Mouse (Mus musculus) lung, embryonic 15.5 days (tissue): Measurements from ENCODE around the gene Rinl. TPM values are rescaled to one million over a fixed set of nuclear protein-coding genes. Genes with fewer than 3 reads are reported as not detected.
A peak's percentile ranks its signal among the peaks of the same experiment; 100 is the strongest.

ENCODE experiments used
- ATAC-seq: fragments of 200-750 bp; cut with Nextera tagmentation; 2 replicates; pipeline ENCODE4 v1.8.0; 2017; ENCODE audit warnings: moderate number of reproducible peaks, borderline replicate concordance; ENCODE audit not compliant: low FRiP score, low TSS enrichment; ENCODE audit errors: extremely low read depth
- H3K27ac ChIP-seq: fragments of 300-500 bp; sonication (generic); 2 replicates; pipeline ENCODE4 v1.5.1; 2015; ENCODE audit warnings: moderate library complexity, mild to moderate bottlenecking, inconsistent platforms
- H3K27me3 ChIP-seq: fragments of 300-500 bp; sonication (generic); 2 replicates; pipeline ENCODE4 v1.6.1; 2015; ENCODE audit warnings: inconsistent platforms
- H3K36me3 ChIP-seq: fragments of 300-500 bp; sonication (generic); 2 replicates; pipeline ENCODE4 v1.6.1; 2015; ENCODE audit warnings: inconsistent platforms
- H3K4me1 ChIP-seq: fragments of 300-500 bp; sonication (generic); 2 replicates; pipeline ENCODE4 v1.6.1; 2015; ENCODE audit warnings: inconsistent platforms
- H3K4me2 ChIP-seq: fragments of 300-500 bp; sonication (generic); 2 replicates; pipeline ENCODE4 v1.6.1; 2015; ENCODE audit warnings: inconsistent platforms, mild to moderate bottlenecking, moderate library complexity
- H3K4me3 ChIP-seq: fragments of 300-500 bp; sonication (generic); 2 replicates; pipeline ENCODE4 v1.5.1; 2015; ENCODE audit warnings: mild to moderate bottlenecking, inconsistent platforms
- H3K9ac ChIP-seq: fragments of 300-500 bp; sonication (generic); 2 replicates; pipeline ENCODE4 v1.6.1; 2015; ENCODE audit warnings: inconsistent platforms
- H3K9me3 ChIP-seq: fragments of 300-500 bp; sonication (generic); 2 replicates; pipeline ENCODE4 v1.6.1; 2016; ENCODE audit warnings: inconsistent platforms
- WGBS: fragments of 180-500 bp; shearing (Covaris S2); methylation state at CpG from one replicate; pipeline ENCODE4 v1.1.7; 2015; 5-methylcytosine and 5-hydroxymethylcytosine counted together
- polyA plus RNA-seq: library from polyadenylated mRNA; unstranded; fragments of >200 nt; fragmentation: Nextera tagmentation; extraction: Ambion mirVana; gene quantifications from 2 replicates; pipeline ENCODE4 v1.2.1, GENCODE M21; 2015

The Rinl gene
- polyA plus RNA-seq, 1 experiment from 2014 or later = 8.8 TPM

DNA sequence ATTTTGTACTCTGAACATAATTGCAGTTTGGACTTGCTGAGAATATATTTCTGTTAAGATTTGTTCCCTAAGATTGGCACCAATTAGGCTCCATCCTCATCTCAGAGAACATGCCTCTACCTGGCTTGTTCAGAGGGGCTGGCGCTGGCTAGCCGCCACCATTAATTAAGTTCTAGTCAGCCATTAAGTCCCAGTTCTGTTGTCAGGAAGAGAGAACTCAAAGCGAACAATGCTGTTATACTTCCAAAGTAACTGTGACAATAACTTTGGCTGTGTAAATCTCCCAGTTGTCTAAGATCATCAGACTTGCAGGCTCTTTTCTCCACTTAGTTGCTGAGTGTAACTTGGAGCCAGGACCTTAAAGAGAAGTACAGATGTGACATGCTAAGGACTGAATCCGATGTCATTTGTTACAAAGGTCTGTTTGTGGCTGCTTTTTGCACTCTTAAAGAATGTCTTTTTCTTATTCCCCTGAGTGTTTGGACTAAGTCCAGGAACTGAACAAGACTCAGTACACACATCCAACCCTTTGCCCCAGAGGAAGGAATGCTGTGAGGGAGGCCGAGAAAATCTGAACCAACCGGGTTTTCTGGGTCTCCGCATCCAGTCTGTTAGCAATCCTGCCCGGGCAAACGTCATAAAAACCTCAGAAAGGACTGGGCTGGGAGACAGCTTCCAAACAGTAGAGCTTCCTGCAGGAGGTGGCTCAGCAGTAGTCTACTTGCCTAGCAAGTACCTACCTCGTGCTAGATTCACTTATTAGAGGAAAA is 13.3 kb downstream of the Rinl start:
- no peaks in the 10 kb centered on the region for H3K27me3 ChIP-seq
- H3K9me3 ChIP-seq = no peaks in the 10 kb centered on the region
- H3K4me3 ChIP-seq = no peak overlapping the region
- no peaks in the 10 kb centered on the region for H3K36me3 ChIP-seq
- H3K4me2 ChIP-seq = peak overlapping the region; percentile 39
- 13% methylated on average over 10 of the region's 10 CpGs for WGBS
- H3K4me1 ChIP-seq = peaks cover 43% of the 10 kb centered on the region
- 0 out of 2 replicates have a peak overlapping the region, but pooled peaks have one; percentile 7 for H3K9ac ChIP-seq
- ATAC-seq = peak; percentile 79; the same call in 1 of the 2 replicates
- peak overlapping the region; percentile 97 for H3K27ac ChIP-seq

GRCm38 (mm10) chr7:28802846-28803588 is 14.2 kb downstream of the Rinl start:
- Histone ChIP-seq H3K27me3 (no peaks in the 10 kb centered on the region), H3K4me3 (no peak overlapping the region), H3K9me3 (no peaks in the 10 kb centered on the region), H3K36me3 (no peaks in the 10 kb centered on the region), H3K9ac (0 out of 2 replicates have a peak overlapping the region, but pooled peaks have one; percentile 7), H3K4me2 (peak overlapping the region; percentile 39), H3K27ac (peak overlapping the region; percentile 97), H3K4me1 (peaks cover 49% of the 10 kb centered on the region)
- ATAC-seq = peak; percentile 64
- WGBS = 9% methylated on average over 10 of the region's 10 CpGs

GRCm38 (mm10) chr7:28803756-28804155 is 15.0 kb downstream of the Rinl start:
- Histone ChIP-seq H3K4me2 (peak overlapping the region; percentile 39; the same call in 1 of the 2 replicates), H3K4me1 (peaks cover 53% of the 10 kb centered on the region), H3K9ac (no peak overlapping the region), H3K4me3 (no peak overlapping the region), H3K36me3 (no peaks in the 10 kb centered on the region), H3K27ac (peak overlapping the region; percentile 97), H3K27me3 (no peaks in the 10 kb centered on the region), H3K9me3 (no peaks in the 10 kb centered on the region)
- WGBS = 28% methylated on average over 4 of the region's 4 CpGs
- ATAC-seq = no peak

DNA sequence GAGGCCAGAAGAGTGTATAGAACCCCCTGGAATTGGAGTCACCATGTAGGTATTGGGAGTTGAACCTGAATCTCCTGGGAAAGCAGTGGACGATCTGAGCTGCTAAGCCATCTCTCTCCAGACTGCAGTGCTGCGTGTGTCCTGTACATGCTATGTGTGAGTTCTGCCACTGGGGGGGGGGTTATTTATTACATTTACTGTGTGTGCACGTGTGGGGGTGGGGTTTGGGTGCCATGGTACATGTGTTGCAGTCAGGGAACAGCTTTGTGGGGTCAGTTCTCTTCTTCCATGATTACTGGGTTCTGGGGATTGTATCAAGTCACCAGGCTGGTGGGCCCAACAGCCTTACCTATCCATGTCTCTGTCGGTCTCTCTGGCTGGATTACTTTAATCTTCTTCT is 18.1 kb downstream of the Rinl start:
- ATAC-seq = no peak
- 66% methylated on average over 4 of the region's 4 CpGs for WGBS
- Histone ChIP-seq H3K27ac (no peak overlapping the region), H3K9me3 (no peaks in the 10 kb centered on the region), H3K36me3 (peaks cover under 1% of the 10 kb centered on the region; the same call in 1 of the 2 replicates), H3K4me1 (peaks cover 43% of the 10 kb centered on the region), H3K4me3 (no peak overlapping the region), H3K9ac (no peak overlapping the region), H3K4me2 (no peak overlapping the region), H3K27me3 (no peaks in the 10 kb centered on the region)

DNA sequence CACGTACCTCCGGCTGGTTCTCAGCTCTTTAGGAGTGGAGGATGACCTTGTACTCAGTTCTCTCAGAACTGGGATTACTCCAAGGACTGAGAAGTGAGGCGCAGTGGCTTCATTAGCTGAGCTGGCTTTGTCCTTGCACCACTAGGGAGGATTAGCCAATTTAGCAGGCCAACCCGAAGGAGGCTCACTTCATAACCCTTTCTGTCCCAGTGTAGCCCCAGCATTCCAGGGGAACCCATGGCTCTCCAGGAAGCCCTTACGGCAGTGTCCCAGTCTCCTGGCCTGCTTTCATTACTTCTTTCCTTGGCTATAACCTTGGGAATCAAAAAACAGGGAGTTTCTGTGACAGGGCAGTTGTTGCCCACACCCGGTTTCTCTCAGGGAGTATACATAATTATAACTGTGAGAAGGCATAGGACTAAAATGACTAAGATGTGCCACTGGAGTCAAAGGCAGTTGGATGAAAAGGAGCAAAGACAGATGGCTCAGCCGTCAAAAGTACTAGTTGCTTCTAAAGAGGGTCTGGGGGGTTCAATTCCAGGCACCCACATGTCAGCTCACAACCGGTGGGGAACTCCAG is 19.0 kb downstream of the Rinl start:
- 34% methylated on average over 8 of the region's 8 CpGs for WGBS
- Histone ChIP-seq H3K4me1 (peaks cover 43% of the 10 kb centered on the region), H3K27me3 (no peaks in the 10 kb centered on the region), H3K4me2 (peak overlapping the region; percentile 86), H3K4me3 (peak overlapping the region; percentile 89), H3K9ac (peak overlapping the region; percentile 91), H3K27ac (peak overlapping the region; percentile 100), H3K36me3 (peaks cover 9% of the 10 kb centered on the region), H3K9me3 (no peaks in the 10 kb centered on the region)
- ATAC-seq = no peak

- Histone ChIP-seq H3K4me2 (peak within 1 kb of the TSS; percentile 86), H3K9me3 (no peaks in the 10 kb centered on the region), H3K9ac (peak within 1 kb of the TSS; percentile 91), H3K27ac (peak within 1 kb of the TSS; percentile 100), H3K4me1 (peaks cover 43% of the 10 kb centered on the region), H3K36me3 (peaks cover 16% of the 10 kb centered on the region), H3K4me3 (peak within 1 kb of the TSS; percentile 89), H3K27me3 (no peaks in the 10 kb centered on the region)
- 1% methylated on average over 35 of the region's 35 CpGs for WGBS
- ATAC-seq = peak; percentile 16
Measured at GRCm38 (mm10) chr7:28808221-28808941, 19.6 kb downstream of the Rinl start, which contains the start of gene Hnrnpl. TSS of gene Hnrnpl (plus strand) at chr7:28808541.

- Histone ChIP-seq H3K4me3 (peak overlapping the region; percentile 89), H3K27ac (peak overlapping the region; percentile 100), H3K36me3 (peaks cover 22% of the 10 kb centered on the region), H3K27me3 (no peaks in the 10 kb centered on the region), H3K9ac (peak overlapping the region; percentile 91), H3K4me1 (peaks cover 43% of the 10 kb centered on the region), H3K4me2 (peak overlapping the region; percentile 86), H3K9me3 (no peaks in the 10 kb centered on the region)
- 0% methylated on average over 32 of the region's 32 CpGs for WGBS
- ATAC-seq = peak; percentile 74
Measured at GRCm38 (mm10) chr7:28808957-28809393, 20.2 kb downstream of the Rinl start.

GRCm38 (mm10) chr7:28809401-28810089 is 20.8 kb downstream of the Rinl start:
- WGBS = under 1% methylated on average over 35 of the region's 35 CpGs
- ATAC-seq = 0 out of 2 replicates have a peak, but pooled peaks have one; percentile 4
- H3K9me3 ChIP-seq = no peaks in the 10 kb centered on the region
- peak overlapping the region; percentile 86 for H3K4me2 ChIP-seq
- peaks cover 27% of the 10 kb centered on the region for H3K36me3 ChIP-seq
- peak overlapping the region; percentile 100 for H3K27ac ChIP-seq
- H3K4me3 ChIP-seq = peak overlapping the region; percentile 89
- no peaks in the 10 kb centered on the region for H3K27me3 ChIP-seq
- peaks cover 41% of the 10 kb centered on the region for H3K4me1 ChIP-seq
- H3K9ac ChIP-seq = peak overlapping the region; percentile 91

DNA sequence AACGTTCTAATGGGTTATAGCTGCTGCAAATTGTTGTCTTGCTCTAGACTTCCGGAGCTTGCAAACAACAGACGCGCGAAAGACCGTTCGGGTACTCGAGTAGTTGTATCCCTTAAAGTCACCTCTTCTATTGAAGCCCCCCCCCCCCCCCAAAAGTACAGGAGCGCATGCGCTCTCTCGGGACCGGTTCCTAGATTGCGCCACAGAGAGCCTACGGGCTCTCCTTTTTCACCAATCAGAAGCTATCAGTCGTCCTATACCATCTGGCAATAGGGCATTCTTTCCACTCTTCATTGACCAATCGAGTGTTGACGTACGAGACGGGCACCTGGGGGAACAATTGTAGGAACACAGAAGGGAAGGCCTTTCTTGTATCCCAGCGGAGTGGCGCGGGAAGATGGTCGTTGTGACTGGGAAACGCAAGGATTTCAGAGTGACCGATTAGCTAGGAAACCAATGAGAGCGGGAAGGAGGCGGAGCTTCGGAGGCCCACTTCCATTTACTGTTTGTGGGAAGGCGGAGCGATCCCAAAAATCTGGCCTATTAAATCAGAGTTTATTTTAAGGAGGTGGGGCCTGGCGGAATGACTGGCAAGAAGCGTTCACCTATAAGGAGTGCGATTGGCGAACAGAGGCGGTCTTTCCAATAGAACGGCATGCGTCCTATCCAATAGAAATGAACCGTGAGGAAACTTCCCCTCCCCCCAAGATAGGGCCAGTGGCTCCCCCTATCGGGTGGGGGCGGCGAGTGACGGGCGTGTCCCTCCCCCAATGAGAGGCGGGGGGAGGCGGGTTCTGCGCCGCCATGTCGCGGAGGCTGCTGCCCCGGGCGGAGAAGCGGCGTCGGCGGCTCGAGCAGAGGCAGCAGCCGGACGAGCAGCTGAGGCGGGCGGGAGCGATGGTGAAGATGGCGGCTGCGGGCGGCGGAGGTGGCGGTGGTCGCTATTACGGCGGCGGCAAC is 21.6 kb downstream of the Rinl start:
- H3K9me3 ChIP-seq = no peaks in the 10 kb centered on the region
- WGBS = under 1% methylated on average over 70 of the region's 70 CpGs
- H3K4me1 ChIP-seq = peaks cover 45% of the 10 kb centered on the region
- peak overlapping the region; percentile 91 for H3K9ac ChIP-seq
- peak overlapping the region; percentile 100 for H3K27ac ChIP-seq
- ATAC-seq = peak; percentile 92
- no peaks in the 10 kb centered on the region for H3K27me3 ChIP-seq
- peak overlapping the region; percentile 89 for H3K4me3 ChIP-seq
- H3K36me3 ChIP-seq = peaks cover 36% of the 10 kb centered on the region
- peak overlapping the region; percentile 86 for H3K4me2 ChIP-seq

DNA sequence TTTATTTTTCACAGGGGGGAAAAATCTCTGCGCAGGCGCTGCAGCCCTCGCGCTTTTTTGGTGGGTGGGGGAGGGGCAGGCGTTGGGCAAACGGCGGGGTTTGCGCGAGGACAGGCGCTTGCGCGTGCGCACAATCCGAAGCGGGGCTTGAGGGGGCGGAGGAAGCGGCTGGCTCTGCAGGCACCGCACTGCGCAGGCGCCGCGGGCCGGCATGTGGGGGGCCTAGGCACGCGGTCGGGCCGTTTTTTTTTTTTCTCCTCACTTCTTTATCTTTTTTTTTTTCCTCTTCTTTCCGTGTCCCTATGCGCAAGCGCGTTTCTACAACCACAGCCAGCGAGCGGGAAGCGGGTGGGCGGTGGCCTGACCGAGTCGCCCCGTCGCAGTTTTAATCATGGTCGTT is 22.5 kb downstream of the Rinl start:
- Histone ChIP-seq H3K4me2 (peak overlapping the region; percentile 75), H3K36me3 (peaks cover 44% of the 10 kb centered on the region), H3K4me3 (peak overlapping the region; percentile 67), H3K27ac (peak overlapping the region; percentile 97), H3K9ac (peak overlapping the region; percentile 91), H3K4me1 (peaks cover 53% of the 10 kb centered on the region), H3K27me3 (no peaks in the 10 kb centered on the region), H3K9me3 (no peaks in the 10 kb centered on the region)
- ATAC-seq = peak; percentile 45; the same call in 1 of the 2 replicates
- WGBS = under 1% methylated on average over 39 of the region's 40 CpGs
